Mouse (Mus musculus): ENCODE results near the gene a.

GRCm38 (mm10) chr2:154865696-154866095 is 74.5 kb downstream of the a start:
- TF ChIP-seq POLR2A (IDR thresholded peaks at IDR 0.05; ENCODE audit: borderline replicate concordance, control insufficient read depth, low read depth, low read length) (no peak), CTCF (IDR thresholded peaks at IDR 0.05; ENCODE audit: control insufficient read depth, insufficient read depth, low read length) (no peak)

All from bone marrow, adult 2 months (tissue).